Mouse (Mus musculus): Measurements from ENCODE around the gene B4galnt2. TPM values are rescaled to one million over a fixed set of nuclear protein-coding genes. Genes with fewer than 3 reads are reported as not detected.

The B4galnt2 gene
- total RNA-seq, 4 experiments from 2014 or later: not detected

DNA sequence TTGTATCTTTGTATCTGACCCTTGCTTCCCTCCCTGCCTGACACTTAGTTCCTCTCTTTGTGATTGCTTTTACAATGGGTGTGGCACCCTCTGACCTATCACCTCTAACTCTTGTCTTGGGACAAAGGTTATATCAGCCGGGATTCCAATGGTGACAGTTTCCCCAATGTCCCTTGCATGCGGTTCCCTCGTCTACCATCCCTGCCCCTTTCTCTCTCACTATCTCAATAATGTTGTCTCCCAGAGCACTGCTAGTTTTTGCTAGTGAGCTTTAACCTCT lies 87.6 kb downstream of the B4galnt2 start:
- no peak for DNase-seq (ENCODE audit: low spot score in 2 of 2)

DNA sequence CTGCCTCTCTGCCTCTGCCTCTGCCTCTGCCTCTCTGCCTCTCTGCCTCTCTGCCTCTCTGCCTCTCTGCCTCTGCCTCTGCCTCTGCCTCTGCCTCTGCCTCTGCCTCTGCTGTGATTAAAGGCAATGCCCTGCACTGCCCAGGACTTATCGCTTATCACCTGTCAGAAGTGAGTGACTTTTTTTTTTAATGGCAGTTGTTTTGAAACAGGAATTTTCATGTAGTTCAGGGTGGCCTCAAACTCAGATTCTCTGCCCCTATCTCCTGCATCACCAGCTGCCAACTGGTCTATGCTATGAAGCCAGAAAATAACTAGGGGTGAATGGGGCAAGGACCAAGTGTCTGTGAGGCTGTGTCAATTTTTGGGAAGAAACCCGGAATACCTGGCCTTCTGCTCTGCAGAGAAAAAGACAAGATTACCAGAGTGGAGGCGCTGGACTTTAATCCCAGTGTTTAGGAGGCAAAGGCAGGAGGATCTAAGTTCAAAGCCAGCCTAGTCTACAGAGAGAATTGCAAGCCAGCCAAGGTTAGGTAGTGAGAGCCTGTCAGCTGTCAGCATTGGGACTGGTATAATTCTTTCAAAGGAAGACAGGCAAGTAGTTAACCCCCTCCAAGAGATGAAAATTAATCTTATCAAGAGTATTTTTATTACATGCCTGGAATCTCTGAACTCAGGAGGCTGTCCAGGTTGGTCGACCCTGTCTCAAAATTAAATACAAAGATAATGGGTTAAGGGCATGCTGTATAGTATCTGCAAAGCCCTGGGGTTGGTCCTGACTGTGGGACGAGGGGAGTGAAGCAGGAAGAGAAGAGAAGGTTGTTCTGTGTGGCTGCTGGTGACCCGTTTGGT lies 88.1 kb downstream of the B4galnt2 start:
- no peak for DNase-seq (ENCODE audit: low spot score in 2 of 2)

DNA sequence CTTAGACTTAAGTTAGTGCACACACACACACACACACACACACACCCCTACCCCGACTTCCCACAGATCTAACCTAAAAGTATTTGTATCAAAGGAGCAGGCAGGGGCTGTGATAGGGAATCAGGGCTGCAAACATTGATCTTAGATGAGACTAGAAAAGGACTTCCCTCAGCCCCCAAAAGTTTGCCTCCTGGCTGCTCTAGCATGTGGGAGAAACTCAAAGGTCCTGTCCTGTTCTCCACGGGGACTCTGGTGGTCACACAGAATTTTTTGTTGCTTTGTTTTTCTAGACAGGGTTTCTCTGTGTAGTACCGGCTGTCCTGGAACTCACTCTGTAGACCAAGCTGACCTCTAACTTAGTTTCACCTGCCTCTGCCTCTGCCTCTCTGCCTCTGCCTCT lies 89.1 kb downstream of the B4galnt2 start:
- DNase-seq (ENCODE audit: low spot score in 2 of 2): no peak

DNA sequence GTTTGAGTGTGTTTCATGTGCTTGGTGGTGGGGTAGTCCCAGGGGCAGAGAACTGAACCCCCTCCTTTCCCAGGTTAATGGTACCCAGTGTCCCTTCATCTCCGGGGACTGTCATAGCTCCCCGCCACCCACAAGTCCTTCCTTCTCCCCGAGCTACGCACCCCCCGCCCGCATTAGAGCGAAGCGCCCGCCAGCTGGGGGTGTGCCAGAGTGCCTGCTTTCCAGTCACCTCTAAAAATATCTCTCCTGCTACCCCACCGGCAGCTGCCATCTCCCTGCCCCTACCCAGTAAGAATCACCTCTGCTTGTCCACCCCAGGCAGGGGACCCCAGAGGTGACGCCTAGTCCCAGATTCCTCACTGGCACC lies 89.8 kb downstream of the B4galnt2 start:
- DNase-seq (ENCODE audit: low spot score in 2 of 2): peak in 1 of 2 experiments; percentile 43

DNA sequence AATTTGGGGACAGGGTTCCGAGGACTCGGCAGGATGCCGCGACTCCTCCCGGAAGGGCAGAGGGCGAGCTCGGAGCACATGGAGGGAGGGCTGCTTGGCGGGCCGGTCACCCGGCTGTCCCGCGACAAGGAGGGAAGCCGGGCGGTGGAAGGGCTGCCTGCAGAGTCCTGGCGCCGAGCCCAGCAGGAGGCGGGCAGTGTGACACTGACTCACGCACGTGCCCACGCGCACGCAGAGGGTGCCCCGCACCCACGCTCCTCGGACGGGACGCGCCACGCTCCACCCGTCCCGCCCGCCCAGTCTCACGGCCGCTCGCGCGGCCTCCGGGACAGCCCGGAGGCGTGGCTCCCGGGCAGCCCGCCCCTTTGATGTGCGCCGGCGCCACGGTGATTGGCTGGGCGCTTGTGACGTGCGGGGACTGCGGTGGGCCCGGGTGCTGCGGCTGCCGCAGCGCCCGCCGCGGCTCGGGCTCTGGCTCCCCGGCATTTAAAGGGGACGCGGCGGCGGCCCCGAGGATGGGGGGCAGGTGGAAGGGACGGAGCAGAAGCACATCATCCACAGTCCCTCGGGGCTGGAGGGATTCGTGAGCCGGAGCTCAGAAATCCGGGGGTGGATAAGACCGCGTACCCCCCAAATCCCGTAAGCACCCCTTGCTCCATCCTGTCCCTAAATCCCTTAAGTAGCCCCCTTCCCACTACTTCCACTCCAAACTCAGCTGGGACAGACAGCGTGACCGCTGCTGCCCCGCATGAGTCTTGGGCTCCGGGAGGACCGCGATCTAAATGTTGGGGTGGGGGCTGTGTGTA lies 90.4 kb downstream of the B4galnt2 start, which contains the start of gene Phospho1:
TSS of gene Phospho1 (plus strand) at position 429 of the 806 bp plus-strand sequence.
- peak; percentile 67 to 81 for DNase-seq (ENCODE audit: low spot score in 2 of 2)

DNA sequence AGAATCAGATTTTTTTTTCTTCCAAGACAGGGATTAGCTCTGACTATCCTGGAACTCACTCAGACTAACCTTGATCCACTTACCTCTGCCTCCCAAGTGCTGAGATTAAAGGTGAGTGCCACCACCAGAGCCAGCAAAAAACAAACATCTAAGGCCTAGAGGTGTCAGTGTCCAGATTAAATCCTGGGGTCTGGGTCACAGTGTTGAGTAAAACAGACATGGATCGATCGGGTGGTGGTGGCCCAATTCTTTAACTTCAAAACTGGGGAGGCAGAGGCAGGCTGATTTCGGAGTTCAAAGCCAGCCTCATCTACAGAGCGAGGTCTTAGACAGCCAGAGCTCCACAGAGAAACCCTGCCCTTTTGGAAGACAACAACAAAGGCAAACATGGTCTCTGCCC lies 92.3 kb downstream of the B4galnt2 start:
- DNase-seq (ENCODE audit: low spot score in 2 of 2): no peak

DNA sequence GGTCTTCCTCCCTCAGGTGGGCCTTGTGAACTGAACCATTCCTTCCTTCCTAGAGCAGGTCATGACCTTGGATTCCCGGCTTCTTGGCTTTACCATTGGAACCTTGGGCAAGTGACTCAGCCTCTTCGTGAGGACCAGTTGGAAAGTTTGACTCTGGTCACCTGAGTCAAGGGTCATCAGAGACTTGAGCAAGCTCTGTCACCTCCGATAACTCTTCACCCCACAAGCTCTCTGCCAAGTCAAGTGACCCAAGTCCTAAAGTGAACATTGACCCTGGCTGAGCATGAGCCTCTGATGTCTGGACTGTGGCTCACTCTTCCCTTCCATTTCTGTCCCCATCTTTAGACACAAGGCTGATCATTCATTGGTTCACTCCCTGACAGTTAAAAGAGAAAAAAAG lies 93.2 kb downstream of the B4galnt2 start:
- DNase-seq (ENCODE audit: low spot score in 2 of 2): no peak

DNA sequence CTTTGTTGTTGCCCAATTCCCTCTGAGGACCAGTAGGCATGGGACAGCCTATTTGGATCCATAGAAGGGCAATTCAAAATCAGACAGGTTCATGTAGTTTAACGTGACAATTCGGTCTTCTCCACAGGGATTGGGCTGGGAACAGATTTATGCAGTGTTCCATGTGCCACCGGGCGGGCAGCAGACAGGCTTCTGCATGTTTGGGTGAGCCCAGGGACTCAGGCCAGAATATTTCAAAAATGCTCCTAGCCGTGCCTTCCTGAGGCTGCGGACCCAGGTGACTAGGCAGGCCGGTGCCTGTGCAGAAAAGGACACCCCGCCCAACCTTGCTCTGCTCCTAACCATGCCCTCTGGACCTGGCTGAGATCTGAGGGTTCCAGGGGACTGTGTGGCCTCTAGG lies 95.6 kb downstream of the B4galnt2 start:
- no peak for DNase-seq (ENCODE audit: low spot score in 2 of 2)

Small RNAs within 50 kb of the gene (microRNA-seq; reads per million reads assigned to microRNA genes)
- gene Mir3063: 0 reads per million in 2 experiments

Other genes starting within 250 kb of the B4galnt2 start
- 100 to 1,000 TPM in 1 of 4 experiments, 10 to 100 TPM in 3; 85.9 to 105 (median 94.0) TPM for gene Phb, start 247.9 kb downstream of the B4galnt2 start, total RNA-seq (2022)
- gene Zfp652, start 202.2 kb downstream of the B4galnt2 start, total RNA-seq (2022): 10 to 100 TPM; 47.8 to 49.7 (median 48.5) TPM
- gene B130006D01Rik, start 191.3 kb downstream of the B4galnt2 start, total RNA-seq (2022): 1 to 10 TPM; 1.9 to 2.4 (median 1.9) TPM
- 10 to 100 TPM; 44.2 to 51.8 (median 50.0) TPM for gene Phospho1, start 90.4 kb downstream of the B4galnt2 start, total RNA-seq (2022)
- gene Gngt2, start 77.7 kb downstream of the B4galnt2 start, total RNA-seq (2022): 10 to 100 TPM in 2 of 4 experiments, 1 to 10 TPM in 2; 1.4 to 20.3 (median 11.8) TPM
- gene Abi3, start 72.4 kb downstream of the B4galnt2 start, total RNA-seq (2022): 10 to 100 TPM in 2 of 4 experiments, 1 to 10 TPM in 2; 5.0 to 38.5 (median 21.7) TPM
- gene Igf2bp1, start 91.0 kb upstream of the B4galnt2 start, total RNA-seq (2022): not detected
- gene Gip, start 109.7 kb upstream of the B4galnt2 start, total RNA-seq (2022): not detected
- gene Snf8, start 120.0 kb upstream of the B4galnt2 start, total RNA-seq (2022): 100 to 1,000 TPM in 1 of 4 experiments, 10 to 100 TPM in 3; 88.0 to 114 (median 95.9) TPM
- gene Ube2z, start 150.5 kb upstream of the B4galnt2 start, total RNA-seq (2022): 10 to 100 TPM; 55.2 to 57.7 (median 57.1) TPM
- 100 to 1,000 TPM; 344 to 374 (median 374) TPM for gene Atp5g1, start 160.8 kb upstream of the B4galnt2 start, total RNA-seq (2022)
- gene Calcoco2, start 197.1 kb upstream of the B4galnt2 start, total RNA-seq (2022): under 1 TPM in 1 of 4 experiments, not detected in 3; 0.31 TPM
- under 1 TPM; 0.27 to 0.63 (median 0.42) TPM for gene Ttll6, start 218.9 kb upstream of the B4galnt2 start, total RNA-seq (2022)

Measured in layer of hippocampus, adult 8-10 months (tissue).